Mouse (Mus musculus): Measurements from ENCODE around the gene Garem2. TPM values are rescaled to one million over a fixed set of nuclear protein-coding genes. Genes with fewer than 3 reads are reported as not detected.
A peak's percentile ranks its signal among the peaks of the same experiment; 100 is the strongest.

Gene Garem2
- polyA plus RNA-seq, 1 experiment from 2014 or later: 14.3 TPM

GRCm38 (mm10) chr5:30108233-30108632 lies 3.3 kb downstream of the Garem2 start:
- Histone ChIP-seq H3K4me3 (ENCODE audit: low read depth, low read length) (no peak overlapping the region), H3K27ac (ENCODE audit: low read depth, low read length) (peak overlapping the region; percentile 78), H3K9ac (ENCODE audit: low read length) (peak overlapping the region; percentile 28; the same call in 1 of the 2 replicates), H3K4me1 (ENCODE audit: control insufficient read depth, insufficient read depth, low read length) (peaks cover 58% of the 10 kb centered on the region), H3K4me2 (peak overlapping the region; percentile 94), H3K27me3 (ENCODE audit: control insufficient read depth, insufficient read depth, low read length) (peaks cover 6% of the 10 kb centered on the region; the same call in 1 of the 2 replicates), H3K9me3 (ENCODE audit: control insufficient read depth, low read length) (no peaks in the 10 kb centered on the region), H3K36me3 (ENCODE audit: control insufficient read depth, insufficient read depth, low read length) (no peaks in the 10 kb centered on the region)
- WGBS: 54% methylated on average over 6 of the region's 6 CpGs
- DNase-seq (ENCODE audit: low spot score, missing footprints) (peak; percentile 84), ATAC-seq (ENCODE audit: low FRiP score) (no peak)

GRCm38 (mm10) chr5:30109899-30110298 lies 4.9 kb downstream of the Garem2 start:
- ATAC-seq (ENCODE audit: low FRiP score): no peak
- H3K4me1 ChIP-seq (ENCODE audit: control insufficient read depth, insufficient read depth, low read length): peaks cover 66% of the 10 kb centered on the region
- H3K9ac ChIP-seq (ENCODE audit: low read length): peak overlapping the region; percentile 32
- WGBS: 7% methylated on average over 2 of the region's 2 CpGs
- H3K4me3 ChIP-seq (ENCODE audit: low read depth, low read length): no peak overlapping the region
- H3K4me2 ChIP-seq: peak overlapping the region; percentile 33
- peak; percentile 90 for DNase-seq (ENCODE audit: low spot score, missing footprints)
- H3K9me3 ChIP-seq (ENCODE audit: control insufficient read depth, low read length): no peaks in the 10 kb centered on the region
- H3K27ac ChIP-seq (ENCODE audit: low read depth, low read length): peak overlapping the region; percentile 68
- H3K36me3 ChIP-seq (ENCODE audit: control insufficient read depth, insufficient read depth, low read length): no peaks in the 10 kb centered on the region
- H3K27me3 ChIP-seq (ENCODE audit: control insufficient read depth, insufficient read depth, low read length): peaks cover 19% of the 10 kb centered on the region; the same call in 1 of the 2 replicates

- no peaks in the 10 kb centered on the region for H3K36me3 ChIP-seq (ENCODE audit: control insufficient read depth, insufficient read depth, low read length)
- 2% methylated on average over 22 of the region's 22 CpGs for WGBS
- DNase-seq (ENCODE audit: low spot score, missing footprints) (peak; percentile 96), ATAC-seq (ENCODE audit: low FRiP score) (peak; percentile 39; the same call in 1 of the 2 replicates)
- H3K9me3 ChIP-seq (ENCODE audit: control insufficient read depth, low read length): no peaks in the 10 kb centered on the region
- H3K4me3 ChIP-seq (ENCODE audit: low read depth, low read length): no peak overlapping the region
- H3K4me2 ChIP-seq: peak overlapping the region; percentile 33
- H3K27me3 ChIP-seq (ENCODE audit: control insufficient read depth, insufficient read depth, low read length): peaks cover 20% of the 10 kb centered on the region; the same call in 1 of the 2 replicates
- H3K9ac ChIP-seq (ENCODE audit: low read length): peak overlapping the region; percentile 32
- H3K4me1 ChIP-seq (ENCODE audit: control insufficient read depth, insufficient read depth, low read length): peaks cover 66% of the 10 kb centered on the region
- H3K27ac ChIP-seq (ENCODE audit: low read depth, low read length): peak overlapping the region; percentile 68
These were observed 5.6 kb downstream of the Garem2 start for GRCm38 (mm10) chr5:30110371-30111060.

DNA sequence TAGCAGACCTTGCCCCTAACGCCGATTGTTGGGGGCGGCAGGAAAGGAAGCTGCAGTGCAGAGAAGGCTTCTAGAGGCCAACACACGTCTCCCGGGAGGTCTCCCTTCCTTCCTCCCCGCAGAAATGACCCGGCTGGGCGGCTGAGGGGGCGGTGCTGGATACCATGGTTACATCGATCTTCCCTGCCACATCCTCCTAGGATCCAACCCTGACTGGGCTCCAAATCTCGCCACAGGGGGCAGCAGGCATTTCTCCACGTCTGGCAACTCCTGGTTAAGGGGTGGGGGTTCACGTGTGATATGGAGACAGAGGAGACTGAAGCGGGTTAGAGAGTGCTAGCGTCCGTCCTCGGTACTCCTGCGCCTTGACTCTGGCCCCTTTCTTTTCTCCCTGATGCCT lies 6.2 kb downstream of the Garem2 start:
- H3K9ac ChIP-seq (ENCODE audit: low read length): peak overlapping the region; percentile 32; the same call in 1 of the 2 replicates
- DNase-seq (ENCODE audit: low spot score, missing footprints) (peak; percentile 97), ATAC-seq (ENCODE audit: low FRiP score) (peak; percentile 47)
- peaks cover 20% of the 10 kb centered on the region; the same call in 1 of the 2 replicates for H3K27me3 ChIP-seq (ENCODE audit: control insufficient read depth, insufficient read depth, low read length)
- peaks cover 61% of the 10 kb centered on the region for H3K4me1 ChIP-seq (ENCODE audit: control insufficient read depth, insufficient read depth, low read length)
- no peaks in the 10 kb centered on the region for H3K36me3 ChIP-seq (ENCODE audit: control insufficient read depth, insufficient read depth, low read length)
- H3K4me3 ChIP-seq (ENCODE audit: low read depth, low read length): no peak overlapping the region
- H3K9me3 ChIP-seq (ENCODE audit: control insufficient read depth, low read length): no peaks in the 10 kb centered on the region
- peak overlapping the region; percentile 64 for H3K27ac ChIP-seq (ENCODE audit: low read depth, low read length)
- H3K4me2 ChIP-seq: peak overlapping the region; percentile 33
- WGBS: under 1% methylated on average over 18 of the region's 18 CpGs

GRCm38 (mm10) chr5:30111771-30112170 lies 6.8 kb downstream of the Garem2 start:
- no peak overlapping the region for H3K9ac ChIP-seq (ENCODE audit: low read length)
- H3K4me3 ChIP-seq (ENCODE audit: low read depth, low read length): no peak overlapping the region
- H3K4me1 ChIP-seq (ENCODE audit: control insufficient read depth, insufficient read depth, low read length): peaks cover 55% of the 10 kb centered on the region
- ATAC-seq (ENCODE audit: low FRiP score) (no peak), DNase-seq (ENCODE audit: low spot score, missing footprints) (peak; percentile 83)
- no peak overlapping the region for H3K4me2 ChIP-seq
- no peaks in the 10 kb centered on the region for H3K9me3 ChIP-seq (ENCODE audit: control insufficient read depth, low read length)
- WGBS: 69% methylated on average over 3 of the region's 3 CpGs
- peaks cover 2% of the 10 kb centered on the region; the same call in 1 of the 2 replicates for H3K36me3 ChIP-seq (ENCODE audit: control insufficient read depth, insufficient read depth, low read length)
- peaks cover 20% of the 10 kb centered on the region; the same call in 1 of the 2 replicates for H3K27me3 ChIP-seq (ENCODE audit: control insufficient read depth, insufficient read depth, low read length)
- H3K27ac ChIP-seq (ENCODE audit: low read depth, low read length): no peak overlapping the region

- H3K27me3 ChIP-seq (ENCODE audit: control insufficient read depth, insufficient read depth, low read length): peaks cover 20% of the 10 kb centered on the region; the same call in 1 of the 2 replicates
- DNase-seq (ENCODE audit: low spot score, missing footprints) (peak; percentile 81), ATAC-seq (ENCODE audit: low FRiP score) (no peak)
- H3K9me3 ChIP-seq (ENCODE audit: control insufficient read depth, low read length): no peaks in the 10 kb centered on the region
- no peak overlapping the region for H3K4me3 ChIP-seq (ENCODE audit: low read depth, low read length)
- no peak overlapping the region for H3K4me2 ChIP-seq
- 80% methylated on average over 3 of the region's 3 CpGs for WGBS
- no peak overlapping the region for H3K9ac ChIP-seq (ENCODE audit: low read length)
- H3K36me3 ChIP-seq (ENCODE audit: control insufficient read depth, insufficient read depth, low read length): peaks cover 5% of the 10 kb centered on the region
- peaks cover 46% of the 10 kb centered on the region for H3K4me1 ChIP-seq (ENCODE audit: control insufficient read depth, insufficient read depth, low read length)
- H3K27ac ChIP-seq (ENCODE audit: low read depth, low read length): no peak overlapping the region
These were observed 7.6 kb downstream of the Garem2 start for GRCm38 (mm10) chr5:30112533-30113068.

GRCm38 (mm10) chr5:30113881-30114760 lies 9.2 kb downstream of the Garem2 start:
- Histone ChIP-seq H3K27me3 (ENCODE audit: control insufficient read depth, insufficient read depth, low read length) (peaks cover 20% of the 10 kb centered on the region; the same call in 1 of the 2 replicates), H3K4me2 (peak overlapping the region; percentile 74), H3K4me1 (ENCODE audit: control insufficient read depth, insufficient read depth, low read length) (peaks cover 32% of the 10 kb centered on the region), H3K4me3 (ENCODE audit: low read depth, low read length) (peak overlapping the region; percentile 43), H3K9me3 (ENCODE audit: control insufficient read depth, low read length) (no peaks in the 10 kb centered on the region), H3K36me3 (ENCODE audit: control insufficient read depth, insufficient read depth, low read length) (peaks cover 5% of the 10 kb centered on the region), H3K27ac (ENCODE audit: low read depth, low read length) (no peak overlapping the region), H3K9ac (ENCODE audit: low read length) (peak overlapping the region; percentile 57)
- ATAC-seq (ENCODE audit: low FRiP score) (peak; percentile 73), DNase-seq (ENCODE audit: low spot score, missing footprints) (peak; percentile 98)
- WGBS: 1% methylated on average over 91 of the region's 103 CpGs

DNA sequence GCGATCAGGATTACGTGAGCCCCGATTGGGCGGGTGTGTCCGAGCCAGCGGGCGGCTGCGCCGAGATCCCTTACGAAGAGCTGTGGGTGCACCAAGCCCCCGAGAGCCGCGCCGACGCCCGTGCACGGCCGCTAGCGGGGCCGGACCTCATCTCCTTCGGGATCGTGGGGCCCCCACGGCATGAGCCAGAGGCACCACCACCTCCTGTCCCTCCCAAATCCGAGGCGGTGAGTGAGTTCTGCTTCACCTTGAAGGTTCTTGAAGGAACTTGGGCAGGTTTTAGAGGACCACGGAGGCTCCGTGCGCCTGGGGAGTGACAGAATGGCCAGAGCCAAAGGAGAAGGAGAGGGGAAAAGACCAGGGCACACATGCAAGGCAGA lies 9.8 kb downstream of the Garem2 start:
- ATAC-seq (ENCODE audit: low FRiP score) (no peak; the same call in 1 of the 2 replicates), DNase-seq (ENCODE audit: low spot score, missing footprints) (peak; percentile 89)
- WGBS: 4% methylated on average over 28 of the region's 28 CpGs
- H3K36me3 ChIP-seq (ENCODE audit: control insufficient read depth, insufficient read depth, low read length): peaks cover 5% of the 10 kb centered on the region
- H3K27me3 ChIP-seq (ENCODE audit: control insufficient read depth, insufficient read depth, low read length): peaks cover 20% of the 10 kb centered on the region; the same call in 1 of the 2 replicates
- H3K4me3 ChIP-seq (ENCODE audit: low read depth, low read length): peak overlapping the region; percentile 43
- H3K9me3 ChIP-seq (ENCODE audit: control insufficient read depth, low read length): no peaks in the 10 kb centered on the region
- peaks cover 28% of the 10 kb centered on the region for H3K4me1 ChIP-seq (ENCODE audit: control insufficient read depth, insufficient read depth, low read length)
- peak overlapping the region; percentile 74 for H3K4me2 ChIP-seq
- no peak overlapping the region for H3K27ac ChIP-seq (ENCODE audit: low read depth, low read length)
- H3K9ac ChIP-seq (ENCODE audit: low read length): peak overlapping the region; percentile 57

Measured in midbrain, embryonic 11.5 days (tissue).